Mouse (Mus musculus): Measurements from ENCODE around the gene Tns3. TPM values are rescaled to one million over a fixed set of nuclear protein-coding genes. Genes with fewer than 3 reads are reported as not detected.

Gene Tns3
- total RNA-seq, 4 experiments from 2014 or later = 4.4 to 8.4 (median 6.1) TPM

GRCm38 (mm10) chr11:8530506-8530905 lies 133.8 kb downstream of the Tns3 start:
- DNase-seq (ENCODE audit: low spot score in 2 of 2) = no peak

- no peak for DNase-seq (ENCODE audit: low spot score in 2 of 2)
These were observed 134.3 kb downstream of the Tns3 start for GRCm38 (mm10) chr11:8530036-8530435.

GRCm38 (mm10) chr11:8525463-8526145 lies 138.7 kb downstream of the Tns3 start:
- DNase-seq (ENCODE audit: low spot score in 2 of 2) = no peak

- peak; percentile 71 to 79 for DNase-seq (ENCODE audit: low spot score in 2 of 2)
These were observed 140.8 kb downstream of the Tns3 start for GRCm38 (mm10) chr11:8523344-8524126.

GRCm38 (mm10) chr11:8513359-8514253 lies 150.7 kb downstream of the Tns3 start:
- no peak for DNase-seq (ENCODE audit: low spot score in 2 of 2)

GRCm38 (mm10) chr11:8510294-8510693 lies 154.0 kb downstream of the Tns3 start:
- no peak for DNase-seq (ENCODE audit: low spot score in 2 of 2)

- DNase-seq (ENCODE audit: low spot score in 2 of 2) = no peak
These were observed 154.7 kb downstream of the Tns3 start for GRCm38 (mm10) chr11:8509614-8510013.

GRCm38 (mm10) chr11:8503735-8504134 lies 160.6 kb downstream of the Tns3 start:
- no peak for DNase-seq (ENCODE audit: low spot score in 2 of 2)

- no peak for DNase-seq (ENCODE audit: low spot score in 2 of 2)
These were observed 163.5 kb downstream of the Tns3 start for GRCm38 (mm10) chr11:8500855-8501254.

GRCm38 (mm10) chr11:8497136-8497535 lies 167.2 kb downstream of the Tns3 start:
- DNase-seq (ENCODE audit: low spot score in 2 of 2) = no peak

GRCm38 (mm10) chr11:8496686-8497085 lies 167.6 kb downstream of the Tns3 start:
- peak; percentile 50 to 60 for DNase-seq (ENCODE audit: low spot score in 2 of 2)

GRCm38 (mm10) chr11:8495801-8496200 lies 168.5 kb downstream of the Tns3 start:
- no peak for DNase-seq (ENCODE audit: low spot score in 2 of 2)

- DNase-seq (ENCODE audit: low spot score in 2 of 2) = no peak
These were observed 169.3 kb downstream of the Tns3 start for GRCm38 (mm10) chr11:8495036-8495435.

- DNase-seq (ENCODE audit: low spot score in 2 of 2) = no peak
These were observed 170.3 kb downstream of the Tns3 start for GRCm38 (mm10) chr11:8493931-8494490.

GRCm38 (mm10) chr11:8492332-8492731 lies 172.0 kb downstream of the Tns3 start:
- no peak for DNase-seq (ENCODE audit: low spot score in 2 of 2)

GRCm38 (mm10) chr11:8488248-8488647 lies 176.1 kb downstream of the Tns3 start:
- no peak for DNase-seq (ENCODE audit: low spot score in 2 of 2)

GRCm38 (mm10) chr11:8486552-8486951 lies 177.8 kb downstream of the Tns3 start:
- no peak for DNase-seq (ENCODE audit: low spot score in 2 of 2)

GRCm38 (mm10) chr11:8484538-8484937 lies 179.8 kb downstream of the Tns3 start:
- DNase-seq (ENCODE audit: low spot score in 2 of 2) = no peak

- DNase-seq (ENCODE audit: low spot score in 2 of 2) = peak; percentile 47 to 50
These were observed 181.6 kb downstream of the Tns3 start for GRCm38 (mm10) chr11:8482721-8483120.

- DNase-seq (ENCODE audit: low spot score in 2 of 2) = no peak
These were observed 182.4 kb downstream of the Tns3 start for GRCm38 (mm10) chr11:8481962-8482361.

- DNase-seq (ENCODE audit: low spot score in 2 of 2) = no peak
These were observed 182.8 kb downstream of the Tns3 start for GRCm38 (mm10) chr11:8481529-8481928.
